Mouse (Mus musculus) thymus, adult 2 months (tissue): ENCODE data around the gene Spdye4b. TPM values are rescaled to one million over a fixed set of nuclear protein-coding genes. Genes with fewer than 3 reads are reported as not detected.

Experiments used
- DNase-seq: peaks from one replicate; pipeline ENCODE4 v3.0.0; 2021
- H3K27ac ChIP-seq: fragments of 200-500 bp; 2 replicates; pipeline ENCODE4 v1.5.1; 2012; ENCODE audit warnings: low read length, control low read depth; ENCODE audit not compliant: control insufficient read depth, insufficient read depth
- H3K27me3 ChIP-seq: fragments of 200-500 bp; 2 replicates; pipeline ENCODE4 v1.6.1; 2012; ENCODE audit warnings: mild to moderate bottlenecking, low read length, moderate library complexity, mixed read lengths; ENCODE audit not compliant: control insufficient read depth, insufficient read depth
- H3K36me3 ChIP-seq: fragments of 200-500 bp; 2 replicates; pipeline ENCODE4 v1.6.1; 2012; ENCODE audit warnings: mild to moderate bottlenecking, low read length, moderate library complexity; ENCODE audit not compliant: control insufficient read depth, insufficient read depth
- H3K4me1 ChIP-seq: fragments of 200-500 bp; replicated peaks from 2 replicates; pipeline ENCODE4 v1.6.1; 2012; ENCODE audit warnings: low read length; ENCODE audit not compliant: control insufficient read depth, insufficient read depth
- H3K4me3 ChIP-seq: fragments of 200-500 bp; 2 replicates; pipeline ENCODE4 v1.5.1; 2012; ENCODE audit warnings: mild to moderate bottlenecking, low read length, control low read depth, moderate library complexity; ENCODE audit not compliant: control insufficient read depth, insufficient read depth
- CTCF ChIP-seq: fragments of 200-500 bp; IDR thresholded peaks from 2 replicates; pipeline ENCODE4 v1.5.1; 2012; ENCODE audit warnings: mild to moderate bottlenecking, control low read depth, low read length, moderate library complexity, borderline replicate concordance; ENCODE audit not compliant: control insufficient read depth, poor library complexity, insufficient read depth; ENCODE audit errors: extremely low read depth
- POLR2A ChIP-seq: fragments of 200-500 bp; IDR thresholded peaks from 2 replicates; pipeline ENCODE4 v1.6.1; 2012; ENCODE audit warnings: mild to moderate bottlenecking, low read length, control low read depth, moderate library complexity; ENCODE audit not compliant: control insufficient read depth, poor library complexity, insufficient read depth; ENCODE audit errors: extremely low read depth
- WGBS: fragments of 180-500 bp; shearing (Covaris S2); methylation state at CpG from one replicate; pipeline ENCODE4 v1.1.7; 2018; 5-methylcytosine and 5-hydroxymethylcytosine counted together
- polyA plus RNA-seq: library from polyadenylated mRNA; depleted of rRNA; stranded (reverse); fragments of >200 nt; gene quantifications from 2 replicates; pipeline ENCODE4 v1.2.3, GENCODE M21; 2012

Gene Spdye4b
- polyA plus RNA-seq, 1 experiment: 0.08 TPM

DNA sequence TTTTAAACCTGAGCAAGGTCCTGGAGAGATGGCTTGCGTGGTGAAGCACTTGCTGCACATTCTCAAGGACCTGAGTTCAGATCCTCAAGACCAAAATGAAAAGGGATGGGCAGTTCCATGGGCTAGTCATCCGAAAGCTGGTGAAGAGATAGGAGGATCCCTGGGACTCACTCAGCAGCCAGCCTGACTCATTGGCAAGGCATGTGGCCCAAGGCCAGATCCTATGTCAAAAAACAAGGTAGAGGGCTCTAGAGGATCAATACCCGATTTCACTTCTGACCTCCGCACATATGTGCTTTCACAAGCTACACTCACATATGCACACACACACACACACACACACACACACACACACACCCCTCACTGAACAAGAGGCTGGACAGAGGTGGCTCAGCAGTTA, 15.7 kb downstream of the Spdye4b start:
- TF ChIP-seq POLR2A (no peak), CTCF (no peak)
- WGBS: 89% methylated on average over 4 of the region's 4 CpGs
- no peaks in the 10 kb centered on the region for H3K27me3 ChIP-seq
- no peak overlapping the region for H3K27ac ChIP-seq
- H3K4me3 ChIP-seq: no peak overlapping the region
- H3K4me1 ChIP-seq: no peaks in the 10 kb centered on the region
- no peak for DNase-seq
- no peaks in the 10 kb centered on the region for H3K36me3 ChIP-seq

DNA sequence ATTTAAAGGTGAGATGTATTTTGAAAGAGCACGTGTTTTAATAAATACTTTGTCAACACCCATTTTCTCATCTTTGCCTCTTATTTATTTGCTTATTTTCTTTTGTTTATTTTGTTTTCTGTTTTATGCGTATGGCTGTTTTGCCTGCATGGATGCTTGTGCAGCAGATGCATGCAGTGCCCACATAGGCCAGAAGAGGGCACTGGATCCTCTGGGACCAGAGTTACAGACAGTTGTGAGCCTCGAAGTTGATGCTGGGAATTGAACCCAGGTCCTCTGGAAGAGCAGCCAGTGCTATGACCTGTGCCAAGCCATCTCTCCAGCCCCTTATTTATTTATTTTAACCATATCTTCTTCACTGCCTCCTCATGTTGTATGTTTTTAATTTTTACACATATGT, 24.2 kb downstream of the Spdye4b start:
- H3K4me1 ChIP-seq: no peaks in the 10 kb centered on the region
- H3K27ac ChIP-seq: no peak overlapping the region
- no peaks in the 10 kb centered on the region for H3K36me3 ChIP-seq
- no peak for TF ChIP-seq CTCF
- no peak for TF ChIP-seq POLR2A
- WGBS: 81% methylated on average over 3 of the region's 3 CpGs
- H3K27me3 ChIP-seq: no peaks in the 10 kb centered on the region
- no peak for DNase-seq
- no peak overlapping the region for H3K4me3 ChIP-seq

DNA sequence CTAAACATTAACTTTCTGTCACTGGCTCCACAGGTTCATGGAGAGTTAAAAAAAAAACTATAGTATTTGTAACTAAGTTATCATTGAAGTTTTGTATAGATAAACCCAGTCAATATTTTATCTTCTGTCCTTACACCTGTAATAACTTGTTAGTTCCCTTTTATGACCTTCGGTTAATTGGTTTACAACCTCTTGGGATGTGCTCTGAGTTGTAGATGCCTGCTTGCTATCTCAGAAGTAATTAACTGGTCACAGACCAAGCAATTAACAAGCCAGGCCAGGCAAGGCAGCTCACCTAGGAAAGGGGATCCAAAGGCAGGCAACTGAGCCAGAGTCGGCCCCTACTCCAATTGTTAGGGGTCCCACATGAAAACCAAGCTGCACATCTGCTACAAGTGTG, 33.0 kb downstream of the Spdye4b start:
- no peak for TF ChIP-seq POLR2A
- no peak for TF ChIP-seq CTCF
- 74% methylated on average over 2 of the region's 2 CpGs for WGBS

DNA sequence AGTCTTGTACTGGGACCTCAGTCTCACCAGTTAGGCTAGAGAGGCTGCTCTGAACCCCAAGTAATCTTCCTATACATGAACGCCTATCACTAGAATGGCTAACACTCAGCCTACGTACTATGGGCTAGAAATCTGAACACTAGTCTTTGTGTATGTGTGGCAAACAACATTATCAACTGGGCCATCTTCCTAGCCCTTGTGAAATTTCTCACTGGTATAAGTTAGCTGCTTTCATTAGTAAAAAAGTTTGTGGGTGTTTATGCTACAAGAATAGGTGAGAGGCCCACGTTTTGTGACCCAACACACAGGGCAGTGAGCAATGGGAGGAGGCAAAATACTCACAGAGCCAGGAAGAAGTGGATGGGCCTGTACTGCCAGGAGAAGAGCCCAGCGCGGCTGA, 40.2 kb downstream of the Spdye4b start:
- Histone ChIP-seq H3K27ac (no peak overlapping the region), H3K4me3 (no peak overlapping the region), H3K27me3 (no peaks in the 10 kb centered on the region), H3K36me3 (no peaks in the 10 kb centered on the region), H3K4me1 (no peaks in the 10 kb centered on the region)
- DNase-seq: no peak
- no peak for TF ChIP-seq CTCF
- no peak for TF ChIP-seq POLR2A
- WGBS: 83% methylated on average over 5 of the region's 5 CpGs

More for the DNA sequence above, 33.0 kb downstream of the Spdye4b start:
- no peak for DNase-seq
- Histone ChIP-seq H3K27me3 (no peaks in the 10 kb centered on the region), H3K36me3 (no peaks in the 10 kb centered on the region), H3K27ac (no peak overlapping the region), H3K4me3 (no peak overlapping the region), H3K4me1 (no peaks in the 10 kb centered on the region)

DNA sequence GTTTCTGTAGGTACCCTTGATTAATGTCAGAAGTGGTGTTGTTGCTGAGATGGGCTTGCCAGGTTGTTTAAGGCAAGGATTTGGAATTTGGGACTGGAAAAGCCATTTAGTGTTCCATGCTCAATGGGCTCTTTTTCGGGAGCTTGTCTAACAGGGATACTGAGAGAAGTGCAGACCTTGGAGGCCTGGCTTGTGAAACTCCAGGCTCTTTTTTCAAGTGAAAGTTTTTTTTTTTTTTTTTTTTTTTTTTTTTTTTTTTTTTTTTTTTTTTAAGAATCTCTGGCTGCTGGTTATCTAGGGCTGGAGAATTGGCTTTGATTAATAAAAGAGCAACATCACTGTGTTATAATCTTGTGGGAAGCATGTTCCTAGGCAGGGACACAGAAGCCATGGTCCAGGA, 41.5 kb downstream of the Spdye4b start:
- DNase-seq: no peak
- Histone ChIP-seq H3K27ac (no peak overlapping the region), H3K4me3 (no peak overlapping the region), H3K27me3 (no peaks in the 10 kb centered on the region), H3K4me1 (no peaks in the 10 kb centered on the region), H3K36me3 (no peaks in the 10 kb centered on the region)
- TF ChIP-seq POLR2A: no peak
- TF ChIP-seq CTCF: no peak
- 92% methylated on average over 1 of the region's 1 CpGs for WGBS

DNA sequence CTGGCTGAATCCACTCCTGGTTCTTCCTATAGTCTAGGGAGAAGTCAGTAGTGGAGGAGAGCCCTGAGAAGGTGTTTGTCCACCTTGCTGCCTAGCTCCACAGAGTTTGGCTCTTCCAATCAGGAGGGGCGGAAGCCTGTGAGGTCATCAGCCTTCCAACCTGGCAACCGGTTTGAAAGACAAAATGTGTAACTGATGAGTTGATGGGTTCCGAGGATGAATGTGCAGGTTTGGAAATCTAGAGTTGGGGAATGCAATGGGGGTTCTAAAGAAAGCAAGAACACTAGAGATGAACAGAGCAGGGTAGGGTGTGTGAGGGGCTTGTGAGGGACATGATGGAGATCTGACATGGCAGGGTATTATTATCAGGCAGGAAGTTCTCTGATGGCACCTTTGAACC, 46.0 kb downstream of the Spdye4b start, which contains the start of gene Spdye4a:
Gene Spdye4a (minus strand): TSS at position 101 of the 400 bp plus-strand sequence.
- Histone ChIP-seq H3K4me3 (no peak within 1 kb of the TSS), H3K36me3 (no peaks in the 10 kb centered on the region), H3K27me3 (no peaks in the 10 kb centered on the region), H3K4me1 (no peaks in the 10 kb centered on the region), H3K27ac (no peak within 1 kb of the TSS)
- no peak for DNase-seq
- TF ChIP-seq POLR2A (no peak), CTCF (no peak)
- 91% methylated on average over 3 of the region's 3 CpGs for WGBS
